Mouse (Mus musculus) adrenal gland (tissue): Measurements from ENCODE around the gene Hist2h3b.

Experiments
- intact Hi-C: fragments of 180-260 bp; cut with DNase I; formaldehyde crosslinking; loops from one replicate; pipeline ENCODE4 v1.15.1; 2025
- long read RNA-seq, 2 experiments: library from polyadenylated mRNA; unstranded; transcript quantifications; one replicate each; pipeline ENCODE4 v2.0.0; 2020; ENCODE audit warnings: borderline replicate concordance in 1 of 2; ENCODE audit not compliant: insufficient replicate concordance in 1 of 2

Hist2h3b gene
- long read RNA-seq, experiment 1: 0 reads
- long read RNA-seq, experiment 2, partial matches to known transcripts: 0 of 1 reads
- long read RNA-seq, experiment 2, other reads (novel, unspliced or antisense): 0 of 1 reads

DNA sequence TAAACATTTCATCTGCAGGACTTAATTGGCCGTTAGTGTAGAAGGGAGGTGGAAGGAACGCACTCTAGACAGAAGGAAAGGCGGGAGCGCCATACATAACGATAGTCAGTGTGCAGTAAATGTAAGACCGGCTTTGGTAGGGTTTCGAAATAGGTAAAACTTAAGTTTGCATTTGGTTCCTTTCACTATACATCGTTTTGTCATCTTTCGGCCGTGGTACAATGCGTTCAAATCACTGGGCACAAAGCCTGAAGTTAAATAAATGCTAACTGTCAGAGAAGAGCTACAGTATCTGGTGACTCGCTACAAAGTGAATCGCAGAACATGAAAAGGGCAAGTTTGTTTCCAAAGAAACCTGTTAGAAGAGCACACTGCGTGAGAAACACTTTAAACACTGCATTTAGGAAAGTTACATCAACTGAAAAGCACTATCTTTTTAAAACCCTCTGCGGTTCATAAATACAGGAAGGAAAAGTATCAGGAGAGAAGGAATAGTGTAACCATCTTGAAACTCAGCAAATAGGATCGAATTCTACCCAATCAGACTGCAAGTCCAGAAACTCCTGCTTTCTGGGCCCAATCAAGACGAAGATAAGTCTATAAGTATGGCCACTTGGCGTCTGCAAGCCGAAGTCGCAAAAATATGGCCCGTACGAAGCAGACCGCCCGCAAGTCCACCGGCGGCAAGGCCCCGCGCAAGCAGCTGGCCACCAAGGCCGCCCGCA, at the start of gene Hist2h3b:
TSS of gene Hist2h3b (plus strand) at position 604 of the 725 bp plus-strand sequence.
- intact Hi-C loops: no loop called here

- intact Hi-C loops: loop anchor here (5.0 kb wide), 2 partner anchors 43 to 57 kb away; partner anchors contain the start of genes Hist2h4 and Mtmr11
Observed at GRCm38 (mm10) chr3:96219191-96219641, 49.2 kb upstream of the Hist2h3b start.

GRCm38 (mm10) chr3:96219661-96220130, 48.8 kb upstream of the Hist2h3b start, which contains the start of the genes Bola1 and Hist2h2ab:
Gene Bola1 (minus strand): TSS chr3:96219709.
Gene Hist2h2ab (plus strand): TSS chr3:96219865.
- intact Hi-C loops: loop anchor here (2.0 to 5.0 kb wide), 3 partner anchors 25 to 57 kb away; partner anchors contain the start of genes Hist2h2aa1, Hist2h4 and Mtmr11

DNA sequence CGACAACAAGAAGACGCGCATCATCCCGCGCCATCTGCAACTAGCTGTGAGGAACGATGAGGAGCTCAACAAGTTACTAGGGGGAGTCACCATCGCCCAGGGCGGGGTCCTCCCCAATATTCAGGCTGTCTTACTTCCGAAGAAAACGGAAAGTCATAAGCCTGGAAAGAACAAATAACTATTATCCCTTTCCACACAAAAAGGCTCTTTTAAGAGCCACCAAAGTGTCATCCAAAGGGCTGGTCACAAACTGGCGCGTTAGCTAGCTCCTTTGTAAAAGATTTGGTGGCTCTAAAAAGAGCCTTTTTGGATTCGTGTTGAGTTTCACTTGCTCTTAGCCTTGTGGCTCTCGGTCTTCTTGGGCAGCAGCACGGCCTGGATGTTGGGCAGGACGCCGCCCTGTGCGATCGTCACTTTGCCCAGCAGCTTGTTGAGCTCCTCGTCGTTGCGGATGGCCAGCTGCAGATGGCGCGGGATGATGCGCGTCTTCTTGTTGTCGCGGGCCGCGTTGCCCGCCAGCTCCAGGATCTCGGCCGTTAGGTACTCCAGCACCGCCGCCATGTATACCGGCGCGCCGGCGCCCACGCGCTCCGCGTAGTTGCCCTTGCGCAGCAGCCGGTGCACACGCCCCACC, 48.2 kb upstream of the Hist2h3b start:
- intact Hi-C loops: loop anchor here (2.0 kb wide), 1 partner anchor 25 kb away; the partner anchor contains the start of gene Hist2h2aa1

GRCm38 (mm10) chr3:96220765-96221639, 47.5 kb upstream of the Hist2h3b start, which contains the start of the genes Hist2h2ac and Hist2h2be:
Gene Hist2h2ac (minus strand): TSS chr3:96220880.
Gene Hist2h2be (plus strand): TSS chr3:96221119.
- intact Hi-C loops: loop anchor here (2.0 kb wide), 1 partner anchor 24 kb away; the partner anchor contains the start of gene Hist2h2aa1

DNA sequence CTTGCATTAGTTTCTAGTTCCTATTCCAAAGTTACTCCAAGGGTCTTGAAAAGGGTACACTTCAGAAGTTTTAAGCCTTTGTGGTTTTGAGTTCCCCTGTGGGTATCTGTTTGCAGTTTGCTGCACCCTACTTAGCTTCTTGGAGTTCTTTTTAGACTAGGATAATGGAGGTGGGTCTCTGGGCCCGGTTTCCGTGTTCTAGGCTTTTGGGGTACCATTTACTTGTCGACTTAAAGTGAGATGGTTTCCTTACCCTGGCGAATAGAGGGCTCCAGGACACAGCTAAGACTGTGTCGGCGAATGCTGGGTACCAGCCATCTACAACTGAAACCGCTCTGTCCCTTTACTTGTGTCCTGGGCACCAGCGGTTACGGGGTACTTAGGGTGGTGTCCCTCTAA, 46.8 kb upstream of the Hist2h3b start:
- intact Hi-C loops: loop anchor here (2.0 kb wide), 1 partner anchor 23 kb away; the partner anchor contains the start of gene Hist2h2aa1

GRCm38 (mm10) chr3:96222774-96223173, 45.7 kb upstream of the Hist2h3b start:
- intact Hi-C loops: no loop called here

GRCm38 (mm10) chr3:96225421-96225820, 43.0 kb upstream of the Hist2h3b start:
- intact Hi-C loops: no loop called here

GRCm38 (mm10) chr3:96226695-96227648, 41.5 kb upstream of the Hist2h3b start:
- intact Hi-C loops: no loop called here

GRCm38 (mm10) chr3:96228828-96229227, 39.6 kb upstream of the Hist2h3b start:
- intact Hi-C loops: no loop called here

DNA sequence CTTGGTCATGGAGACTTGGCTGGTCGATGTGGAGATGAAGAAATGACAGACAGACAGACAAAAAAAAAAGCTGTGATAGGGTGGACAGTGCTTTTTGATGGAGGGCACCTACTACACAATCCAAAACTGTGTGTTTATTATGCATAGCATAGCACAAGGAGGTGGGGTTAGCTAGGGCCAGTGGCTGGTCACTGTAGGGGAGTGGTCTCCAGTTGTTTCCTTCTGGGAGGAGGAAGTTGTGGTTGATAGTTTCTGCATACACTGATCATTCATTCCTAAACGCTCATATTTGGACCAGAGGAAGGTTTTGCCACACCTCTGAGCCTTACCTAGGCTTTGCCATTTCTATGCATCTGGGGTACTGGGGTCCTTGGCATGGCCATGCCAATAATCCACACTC, 38.0 kb upstream of the Hist2h3b start:
- intact Hi-C loops: no loop called here

GRCm38 (mm10) chr3:96230910-96231757, 37.3 kb upstream of the Hist2h3b start:
- intact Hi-C loops: no loop called here

DNA sequence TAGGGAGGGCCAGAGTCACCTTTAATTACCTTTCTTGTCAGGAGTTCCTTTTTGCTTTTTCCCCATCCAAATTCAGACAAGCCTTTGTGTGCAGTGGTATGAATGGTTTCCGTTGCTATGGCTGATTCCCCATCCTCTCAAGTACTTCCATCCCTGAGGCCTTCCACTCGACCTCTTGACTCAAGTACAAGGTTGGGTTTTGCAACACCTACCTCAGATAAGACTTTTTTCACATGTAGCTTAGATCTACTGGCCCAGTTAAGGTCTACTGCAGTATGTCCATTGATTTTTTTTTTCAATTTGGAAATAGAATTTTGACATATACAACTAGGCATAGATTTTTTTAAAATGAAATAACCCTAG, 36.7 kb upstream of the Hist2h3b start:
- intact Hi-C loops: no loop called here

DNA sequence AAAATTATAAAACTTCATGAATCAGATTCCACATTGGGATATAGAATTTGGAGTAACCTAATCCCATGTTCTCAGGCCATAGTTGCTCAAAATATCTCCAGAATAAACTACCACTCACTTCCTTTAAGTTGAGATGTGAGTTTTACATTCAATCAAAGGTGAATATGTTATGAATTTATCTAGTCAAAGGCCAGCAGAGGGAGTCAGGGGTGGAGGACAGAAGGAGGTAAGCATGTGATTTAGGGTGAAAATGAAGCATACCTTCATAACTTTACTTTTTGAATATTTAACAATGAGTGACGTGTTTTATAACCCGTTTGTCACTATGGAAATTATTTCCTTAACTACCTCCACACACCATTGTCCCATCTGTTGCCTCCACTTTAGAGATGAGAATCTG, 33.5 kb upstream of the Hist2h3b start:
- intact Hi-C loops: no loop called here

- intact Hi-C loops: no loop called here
Observed at GRCm38 (mm10) chr3:96235836-96236235, 32.6 kb upstream of the Hist2h3b start.

- intact Hi-C loops: no loop called here
Observed at GRCm38 (mm10) chr3:96236834-96237334, 31.6 kb upstream of the Hist2h3b start.

DNA sequence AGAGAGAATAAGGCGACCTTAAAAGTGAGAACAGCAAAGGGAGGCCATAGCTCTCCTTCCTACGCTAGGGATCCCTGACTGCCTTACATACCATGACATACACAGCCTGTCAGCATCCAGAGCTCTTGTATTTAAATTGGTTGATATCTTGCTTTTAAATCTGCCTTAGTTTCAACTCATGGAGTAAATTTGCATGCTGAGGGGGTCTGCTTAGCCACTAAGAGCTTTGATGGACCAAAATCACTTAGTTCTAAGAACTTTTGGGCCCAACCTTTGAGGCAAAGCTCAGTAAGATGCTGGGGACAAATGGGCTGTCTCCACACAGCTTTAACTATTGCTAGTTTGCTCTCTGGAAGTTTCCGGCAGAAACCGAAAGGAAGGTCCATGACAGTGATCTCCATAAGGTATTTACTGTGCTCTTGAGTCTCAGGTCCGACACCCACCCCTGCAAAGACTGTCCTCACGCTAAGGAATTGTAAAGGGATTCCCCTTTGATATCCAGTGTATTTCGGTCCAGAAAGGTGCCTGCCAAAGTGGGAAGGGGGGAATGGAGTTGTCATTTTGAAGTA, 31.0 kb upstream of the Hist2h3b start:
- intact Hi-C loops: no loop called here

DNA sequence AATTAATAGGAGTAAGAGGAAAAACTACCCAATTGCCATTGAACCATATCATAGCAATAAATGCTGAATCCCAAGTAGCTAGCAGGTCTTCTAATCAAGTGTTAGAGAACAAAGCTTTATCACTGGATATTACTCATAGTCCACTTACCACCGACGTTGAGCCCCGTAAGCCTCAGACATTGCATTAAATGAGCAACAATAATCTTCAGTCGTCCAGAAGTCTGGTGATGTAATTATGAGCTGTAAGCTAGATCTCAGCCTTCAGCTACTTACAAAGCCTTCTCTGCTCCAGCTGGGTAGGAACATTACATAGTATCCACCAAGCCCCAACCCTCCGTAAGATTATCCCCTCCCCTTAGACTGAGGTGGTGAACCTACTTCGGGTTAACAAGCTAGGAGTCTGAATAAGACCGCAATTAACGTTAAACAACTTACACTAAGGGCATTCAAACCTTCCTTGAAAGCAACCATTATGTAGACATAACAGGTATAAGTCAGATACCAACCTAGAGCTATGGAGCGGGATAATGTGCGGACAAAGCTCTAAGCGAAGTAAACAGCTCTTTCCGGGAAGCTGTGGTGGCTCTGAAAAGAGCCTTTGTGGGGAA, 30.4 kb upstream of the Hist2h3b start:
- intact Hi-C loops: no loop called here
